Mouse (Mus musculus) T-helper 17 cell (primary cell): Measurements from ENCODE around the gene Rassf8.

ENCODE experiments used
- in situ Hi-C, 2 experiments: fragments of 300-600 bp; cut with MboI, MseI; formaldehyde crosslinking; loops; 1 replicate in 1 of 2; 2 replicates in 1 of 2; pipeline ENCODE4 v1.15.1; 2025; ENCODE audit warnings: high pct_unique_total_duplicates in 2 of 2

Gene Rassf8

GRCm38 (mm10) chr6:145855720-145856551, 109.4 kb downstream of the Rassf8 start:
- in situ Hi-C loops = loop anchor here in 1 of 2 experiments (5.0 kb wide), 1 partner anchor 81 kb away; no protein-coding TSS in a partner anchor

GRCm38 (mm10) chr6:145857428-145857827, 110.9 kb downstream of the Rassf8 start:
- in situ Hi-C loops = loop anchor here in 1 of 2 experiments (5.0 kb wide), 1 partner anchor 80 kb away; no protein-coding TSS in a partner anchor

- in situ Hi-C loops = loop anchor here in 1 of 2 experiments (5.0 kb wide), 1 partner anchor 79 kb away; no protein-coding TSS in a partner anchor
Measured at GRCm38 (mm10) chr6:145858414-145858813, 111.9 kb downstream of the Rassf8 start.

DNA sequence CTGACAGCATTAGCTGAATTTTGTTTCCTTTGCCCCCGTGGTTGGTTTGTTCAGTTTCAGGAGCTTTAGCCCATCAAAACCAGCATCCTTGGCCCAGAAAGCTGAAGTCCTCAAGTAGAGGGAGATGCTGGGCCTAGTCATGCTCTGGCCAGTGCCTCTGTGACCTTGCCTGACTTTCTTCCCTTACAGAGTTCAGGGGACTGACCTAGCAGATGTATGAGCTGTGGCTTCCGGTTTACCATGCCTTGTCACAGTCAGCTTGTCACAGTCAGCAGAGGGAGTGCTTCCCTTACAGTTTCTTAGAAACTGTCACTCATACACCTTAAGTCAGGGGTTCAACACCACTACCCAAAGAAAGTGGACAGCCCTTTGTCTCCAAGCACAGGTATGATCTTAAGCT, 113.8 kb downstream of the Rassf8 start:
- in situ Hi-C loops = loop anchor here in 1 of 2 experiments (10.0 kb wide), 1 partner anchor 1614 kb away; the partner anchor contains the start of gene Ccdc91

GRCm38 (mm10) chr6:145861462-145862227, 115.1 kb downstream of the Rassf8 start:
- in situ Hi-C loops = loop anchor here in 1 of 2 experiments (10.0 kb wide), 1 partner anchor 1613 kb away; the partner anchor contains the start of gene Ccdc91

GRCm38 (mm10) chr6:145862321-145862720, 115.8 kb downstream of the Rassf8 start:
- in situ Hi-C loops = loop anchor here in 1 of 2 experiments (10.0 kb wide), 1 partner anchor 1612 kb away; the partner anchor contains the start of gene Ccdc91

- in situ Hi-C loops = loop anchor here in 1 of 2 experiments (10.0 kb wide), 1 partner anchor 1612 kb away; the partner anchor contains the start of gene Ccdc91
Measured at GRCm38 (mm10) chr6:145862739-145863064, 116.2 kb downstream of the Rassf8 start.

DNA sequence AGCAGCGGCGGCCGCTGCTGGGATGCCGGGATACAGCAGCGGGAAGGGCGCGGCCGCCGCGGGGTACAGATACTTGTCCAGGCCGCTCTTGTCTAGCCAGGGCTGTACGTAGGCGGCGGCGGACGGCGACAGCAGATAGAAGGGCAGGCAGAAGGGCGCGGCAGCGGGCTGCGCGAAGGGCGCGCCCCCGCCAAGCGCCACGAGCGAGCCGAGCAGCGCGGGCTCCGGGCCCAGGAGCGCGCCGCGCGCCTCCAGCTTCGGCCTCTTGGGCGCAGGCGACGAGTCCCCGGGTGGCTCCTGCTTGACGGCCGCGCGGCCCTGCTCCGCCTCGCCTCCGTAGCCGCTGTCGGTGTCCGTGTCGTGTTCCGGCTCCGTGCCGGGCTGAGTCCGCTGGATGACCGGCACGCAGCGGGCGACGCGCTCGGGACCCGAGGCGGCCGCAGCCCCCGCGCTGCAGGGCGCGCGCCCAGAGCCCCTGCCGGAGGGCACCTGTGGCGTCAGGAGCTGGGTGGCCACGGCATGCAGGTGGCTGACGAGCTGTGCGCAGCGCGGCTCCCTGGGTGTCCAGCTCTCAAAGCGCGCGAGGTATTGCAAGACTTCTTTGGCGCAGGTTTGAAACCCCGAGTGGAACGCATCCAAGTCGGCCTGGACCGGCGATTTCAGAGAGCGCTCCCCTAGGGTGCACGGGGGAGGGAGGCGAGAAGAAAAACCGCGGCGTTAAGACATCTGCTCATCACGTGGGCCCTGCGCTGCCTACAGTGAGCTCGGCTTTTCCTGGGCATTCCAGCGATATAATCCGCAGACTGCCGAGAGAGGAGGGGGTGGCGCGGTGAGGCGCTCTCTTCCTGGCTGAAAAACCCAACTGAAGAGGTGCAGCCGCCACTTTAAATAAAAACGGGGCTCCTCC, 116.8 kb downstream of the Rassf8 start:
- in situ Hi-C loops = loop anchor here in 1 of 2 experiments (10.0 kb wide), 1 partner anchor 1611 kb away; the partner anchor contains the start of gene Ccdc91

- in situ Hi-C loops = loop anchor here in 1 of 2 experiments (10.0 kb wide), 1 partner anchor 1611 kb away; the partner anchor contains the start of gene Ccdc91
Measured at GRCm38 (mm10) chr6:145864171-145864570, 117.6 kb downstream of the Rassf8 start.

DNA sequence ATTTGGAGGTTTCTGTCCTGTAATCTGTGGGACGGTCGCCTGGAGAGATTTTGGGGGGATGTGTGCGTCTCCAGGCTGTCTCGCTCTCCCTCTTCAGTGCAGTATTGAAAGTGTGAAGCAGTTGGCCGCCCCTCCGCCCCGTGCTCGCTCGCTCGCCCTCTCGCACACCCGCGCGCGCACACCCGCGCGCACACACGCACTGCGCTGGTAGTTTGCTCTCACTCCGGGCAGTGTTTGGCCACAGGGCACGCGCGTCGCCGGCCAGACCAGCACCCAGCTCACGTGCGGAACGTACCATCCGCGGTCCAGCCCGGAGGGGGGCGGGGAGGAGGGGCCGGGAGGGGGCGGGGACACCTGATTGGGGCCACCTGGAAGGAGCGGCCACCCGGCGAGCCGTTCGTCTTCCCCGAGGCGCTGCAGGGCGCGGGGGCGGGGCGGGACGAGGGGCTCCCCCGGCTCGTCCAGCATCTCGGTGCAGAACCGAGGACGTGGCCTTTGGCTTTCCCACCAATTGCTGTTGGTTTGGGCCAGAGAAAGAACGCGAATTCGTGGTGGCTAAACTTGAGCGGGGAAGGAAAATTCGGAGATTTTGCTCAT, 118.8 kb downstream of the Rassf8 start, which contains the start of gene Bhlhe41:
Bhlhe41 (minus strand) TSS at position 270 of the 597 bp plus-strand sequence.
- in situ Hi-C loops = loop anchor here in 1 of 2 experiments (10.0 kb wide), 1 partner anchor 1609 kb away; the partner anchor contains the start of gene Ccdc91

DNA sequence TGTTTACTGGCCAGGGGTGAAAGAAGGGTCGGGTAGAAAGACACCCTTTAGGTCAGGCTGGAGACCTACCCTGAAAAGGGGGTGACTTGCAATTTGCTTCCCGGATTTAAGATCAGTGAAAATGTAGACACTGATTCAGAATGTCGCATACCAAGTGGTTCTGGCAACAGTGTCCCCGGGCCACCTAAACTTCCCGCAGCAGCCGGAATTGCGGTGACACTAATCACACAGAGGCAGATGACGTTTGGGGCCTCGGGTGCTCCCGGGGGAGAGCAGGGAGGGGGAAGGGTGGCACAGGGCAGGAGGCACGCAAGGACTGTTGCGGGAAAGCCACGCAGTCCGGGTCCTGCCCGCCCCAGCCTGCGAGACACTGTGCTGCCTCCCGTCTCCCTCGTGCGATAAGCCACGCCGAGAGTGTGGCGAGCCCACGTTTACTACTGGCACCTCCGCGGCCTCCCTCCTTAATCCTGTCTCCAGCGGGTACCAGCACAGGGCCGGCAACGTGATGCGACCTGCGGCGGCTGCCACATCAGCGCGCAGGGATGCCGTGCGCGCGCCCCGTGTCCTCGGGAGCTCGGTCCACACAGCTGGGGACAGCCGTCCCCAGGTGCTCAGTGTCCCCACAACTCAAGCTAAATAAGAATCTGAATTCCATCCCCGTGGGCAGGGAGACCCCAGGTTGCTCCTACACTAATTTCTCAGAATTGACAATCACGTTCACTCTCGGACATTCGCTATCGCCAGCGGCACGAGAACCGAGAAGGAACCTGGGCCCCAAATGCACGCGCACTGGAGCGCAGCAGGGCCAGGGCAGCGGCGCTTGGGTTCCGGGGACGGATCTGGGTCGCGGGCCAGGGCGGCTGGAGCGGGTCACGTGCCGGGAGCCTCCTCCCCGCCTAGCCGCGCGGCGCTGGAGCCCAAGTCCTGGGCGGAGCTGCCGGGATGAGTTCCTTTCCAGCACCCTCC, 119.6 kb downstream of the Rassf8 start:
- in situ Hi-C loops = loop anchor here in 1 of 2 experiments (10.0 kb wide), 1 partner anchor 1609 kb away; the partner anchor contains the start of gene Ccdc91

DNA sequence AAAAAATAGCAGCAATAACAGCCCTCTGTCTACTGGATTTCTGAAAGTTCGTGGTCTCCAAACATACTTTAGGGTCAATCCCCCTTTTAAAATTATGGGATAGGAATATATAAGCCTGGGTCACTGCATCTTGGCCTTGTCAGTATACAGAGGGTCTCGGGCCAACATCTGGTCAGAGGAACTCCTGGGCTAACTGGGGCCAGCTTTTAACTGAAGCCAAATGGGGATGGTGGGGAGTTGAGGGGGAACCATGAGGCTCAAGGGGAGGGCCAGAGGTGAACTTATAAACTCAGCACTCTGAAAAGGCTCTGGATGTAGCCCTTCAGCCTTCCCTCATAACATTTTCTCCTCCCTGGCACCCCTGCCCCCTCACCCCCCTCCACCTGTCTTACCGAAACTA, 120.6 kb downstream of the Rassf8 start:
- in situ Hi-C loops = loop anchor here in 1 of 2 experiments (10.0 kb wide), 1 partner anchor 1608 kb away; the partner anchor contains the start of gene Ccdc91
